Mouse (Mus musculus) liver, embryonic 14.5 days (tissue): ENCODE data around the gene Maob.

Source experiments
- CTCF ChIP-seq: IDR thresholded peaks from 2 replicates; pipeline ENCODE4 v1.5.1; 2016; ENCODE audit warnings: antibody characterized with exemption, low read depth, control low read depth
- EP300 ChIP-seq: IDR thresholded peaks from 2 replicates; pipeline ENCODE4 v1.6.1; 2016; ENCODE audit warnings: antibody characterized with exemption, low read depth

DNA sequence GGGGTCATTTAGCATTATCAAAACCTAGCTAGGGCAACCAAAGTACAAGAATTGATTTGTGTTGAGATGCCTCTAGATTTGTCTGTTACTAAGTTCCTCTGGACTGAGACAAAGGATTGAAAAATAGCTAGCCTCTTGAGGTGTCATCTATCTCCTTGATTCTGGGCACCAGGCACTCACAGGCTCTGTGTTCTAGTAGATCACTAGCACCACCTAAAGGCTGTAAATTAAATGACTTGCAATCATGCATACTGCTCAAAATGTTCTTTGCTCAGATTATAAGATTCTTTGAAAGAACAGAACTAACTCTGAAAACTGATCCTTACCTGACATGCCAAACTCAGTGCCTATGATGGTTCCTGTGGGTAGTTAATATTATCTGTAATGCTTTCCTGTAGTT is 43.1 kb upstream of the Maob start:
- TF ChIP-seq CTCF, result no peak; the same call in 1 of the 2 replicates
- TF ChIP-seq EP300, result no peak
